Mouse (Mus musculus) lung, postnatal 0 days (tissue): Measurements from ENCODE around the gene Prkab1. TPM values are rescaled to one million over a fixed set of nuclear protein-coding genes. Genes with fewer than 3 reads are reported as not detected.

Experiments used
- ATAC-seq: fragments of 200-750 bp; cut with Nextera tagmentation; 2 replicates; pipeline ENCODE4 v1.8.0; 2017; ENCODE audit warnings: moderate library complexity
- DNase-seq: peaks from one replicate; pipeline ENCODE4 v3.0.0-alpha.2; 2016; ENCODE audit warnings: low spot score
- H3K27ac ChIP-seq: fragments of 300-500 bp; sonication (generic); 2 replicates; pipeline ENCODE4 v1.5.1; 2014; ENCODE audit warnings: antibody characterized with exemption, mild to moderate bottlenecking, low read length, mixed read lengths
- H3K27me3 ChIP-seq: fragments of 300-500 bp; sonication (generic); replicated peaks from 2 replicates; pipeline ENCODE4 v1.6.1; 2014; ENCODE audit warnings: low read length, mixed read lengths; ENCODE audit not compliant: insufficient read depth
- H3K36me3 ChIP-seq: fragments of 300-500 bp; sonication (generic); 2 replicates; pipeline ENCODE4 v1.6.1; 2014; ENCODE audit warnings: low read length, mixed read lengths; ENCODE audit not compliant: insufficient read depth
- H3K4me1 ChIP-seq: fragments of 300-500 bp; sonication (generic); 2 replicates; pipeline ENCODE4 v1.6.1; 2014; ENCODE audit warnings: antibody characterized with exemption, low read depth, low read length, mixed read lengths; ENCODE audit not compliant: insufficient read depth
- H3K4me2 ChIP-seq: fragments of 300-500 bp; sonication (generic); replicated peaks from 2 replicates; pipeline ENCODE4 v1.6.1; 2014; ENCODE audit warnings: low read depth, mild to moderate bottlenecking, low read length, moderate library complexity, mixed read lengths
- H3K4me3 ChIP-seq: fragments of 300-500 bp; sonication (generic); 2 replicates; pipeline ENCODE4 v1.5.1; 2014; ENCODE audit warnings: low read depth, low read length
- H3K9ac ChIP-seq: fragments of 300-500 bp; sonication (generic); replicated peaks from 2 replicates; pipeline ENCODE4 v1.6.1; 2014; ENCODE audit warnings: low read depth, mild to moderate bottlenecking
- H3K9me3 ChIP-seq: fragments of 300-500 bp; sonication (generic); 2 replicates; pipeline ENCODE4 v1.6.1; 2016; ENCODE audit warnings: low read length, mixed read lengths
- CTCF ChIP-seq: IDR thresholded peaks from 2 replicates; pipeline ENCODE4 v1.5.1; 2016; ENCODE audit warnings: antibody characterized with exemption, mild to moderate bottlenecking
- EP300 ChIP-seq: IDR thresholded peaks from 2 replicates; pipeline ENCODE4 v1.6.1; 2016; ENCODE audit warnings: antibody characterized with exemption, mild to moderate bottlenecking, control low read depth
- WGBS: fragments of 180-500 bp; shearing (Covaris S2); extraction: QIAGEN DNeasy Blood & Tissue Kit; methylation state at CpG from one replicate; pipeline ENCODE4 v1.1.7; 2014; 5-methylcytosine and 5-hydroxymethylcytosine counted together
- polyA plus RNA-seq: library from polyadenylated mRNA; unstranded; fragments of >200 nt; fragmentation: Nextera tagmentation; extraction: Ambion mirVana; gene quantifications from 2 replicates; pipeline ENCODE4 v1.2.1, GENCODE M21; 2015

Prkab1 gene
- polyA plus RNA-seq, 1 experiment from 2014 or later, result 80.6 TPM

- Histone ChIP-seq H3K9me3 (no peaks in the 10 kb centered on the region), H3K9ac (no peak overlapping the region), H3K27ac (no peak overlapping the region), H3K36me3 (peaks cover 7% of the 10 kb centered on the region; the same call in 1 of the 2 replicates), H3K4me1 (no peaks in the 10 kb centered on the region), H3K4me3 (no peak overlapping the region), H3K4me2 (no peak overlapping the region), H3K27me3 (no peaks in the 10 kb centered on the region)
- 94% methylated on average over 15 of the region's 15 CpGs for WGBS
- TF ChIP-seq EP300 (no peak), CTCF (no peak)
- ATAC-seq, result no peak
- no peak for DNase-seq
Measured at GRCm38 (mm10) chr5:115994101-115994500, 30.2 kb downstream of the Prkab1 start.

- 97% methylated on average over 11 of the region's 11 CpGs for WGBS
Measured at GRCm38 (mm10) chr5:115991717-115992116, 32.6 kb downstream of the Prkab1 start.

GRCm38 (mm10) chr5:115987284-115987683, 37.0 kb downstream of the Prkab1 start:
- no peaks in the 10 kb centered on the region for H3K9me3 ChIP-seq
- WGBS, result 84% methylated on average over 12 of the region's 12 CpGs
- no peak overlapping the region for H3K9ac ChIP-seq
- H3K4me2 ChIP-seq, result no peak overlapping the region
- no peaks in the 10 kb centered on the region for H3K27me3 ChIP-seq
- peaks cover 7% of the 10 kb centered on the region; the same call in 1 of the 2 replicates for H3K36me3 ChIP-seq
- peaks cover 7% of the 10 kb centered on the region; the same call in 1 of the 2 replicates for H3K4me1 ChIP-seq
- no peak overlapping the region for H3K4me3 ChIP-seq
- DNase-seq, result no peak
- no peak for ATAC-seq
- H3K27ac ChIP-seq, result no peak overlapping the region
- TF ChIP-seq CTCF (no peak), EP300 (no peak)

More at GRCm38 (mm10) chr5:115991717-115992116, 32.6 kb downstream of the Prkab1 start:
- Histone ChIP-seq H3K27me3 (no peaks in the 10 kb centered on the region), H3K27ac (no peak overlapping the region), H3K9me3 (no peaks in the 10 kb centered on the region), H3K4me1 (no peaks in the 10 kb centered on the region), H3K9ac (no peak overlapping the region), H3K4me3 (no peak overlapping the region), H3K36me3 (peaks cover 7% of the 10 kb centered on the region; the same call in 1 of the 2 replicates), H3K4me2 (no peak overlapping the region)
- DNase-seq (no peak), ATAC-seq (no peak)
- no peak for TF ChIP-seq CTCF

DNA sequence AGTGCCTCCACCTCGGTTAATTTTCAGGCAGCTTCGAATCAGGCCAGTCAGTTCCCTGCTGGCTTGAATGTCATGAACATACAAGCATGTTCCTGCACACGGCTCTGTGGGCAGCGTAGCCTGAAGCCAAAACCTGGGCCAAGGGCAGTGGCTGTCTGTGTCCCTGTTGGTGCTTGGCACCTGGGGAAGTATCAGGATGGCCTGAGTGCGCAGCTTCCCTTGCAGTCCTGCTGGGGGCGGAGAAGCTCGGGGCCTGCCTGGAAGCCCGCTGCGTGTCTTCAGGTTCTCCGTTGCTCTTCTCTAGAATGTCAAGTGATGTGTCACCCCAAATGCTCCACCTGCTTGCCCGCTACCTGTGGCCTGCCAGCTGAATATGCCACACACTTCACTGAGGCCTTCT, 39.2 kb downstream of the Prkab1 start:
- peaks cover 7% of the 10 kb centered on the region; the same call in 1 of the 2 replicates for H3K4me1 ChIP-seq

GRCm38 (mm10) chr5:115984392-115984791, 39.9 kb downstream of the Prkab1 start:
- DNase-seq (no peak), ATAC-seq (no peak)
- no peak overlapping the region for H3K27ac ChIP-seq
- no peak overlapping the region for H3K4me2 ChIP-seq
- WGBS, result 92% methylated on average over 6 of the region's 6 CpGs
- H3K9me3 ChIP-seq, result no peaks in the 10 kb centered on the region
- H3K27me3 ChIP-seq, result no peaks in the 10 kb centered on the region
- H3K4me3 ChIP-seq, result no peak overlapping the region
- H3K9ac ChIP-seq, result no peak overlapping the region
- peaks cover 7% of the 10 kb centered on the region; the same call in 1 of the 2 replicates for H3K4me1 ChIP-seq
- TF ChIP-seq EP300, result no peak
- no peak for TF ChIP-seq CTCF
- no peaks in the 10 kb centered on the region for H3K36me3 ChIP-seq

More for the DNA sequence above, 39.2 kb downstream of the Prkab1 start:
- Histone ChIP-seq H3K27me3 (no peaks in the 10 kb centered on the region), H3K36me3 (peaks cover 3% of the 10 kb centered on the region; the same call in 1 of the 2 replicates), H3K9me3 (no peaks in the 10 kb centered on the region), H3K4me2 (no peak overlapping the region), H3K27ac (no peak overlapping the region), H3K4me3 (no peak overlapping the region), H3K9ac (no peak overlapping the region)
- DNase-seq, result no peak
- no peak for ATAC-seq
- 91% methylated on average over 11 of the region's 11 CpGs for WGBS
- TF ChIP-seq CTCF, result no peak

- Histone ChIP-seq H3K27ac (no peak overlapping the region), H3K36me3 (no peaks in the 10 kb centered on the region), H3K4me1 (peaks cover 11% of the 10 kb centered on the region; the same call in 1 of the 2 replicates), H3K9ac (no peak overlapping the region), H3K9me3 (no peaks in the 10 kb centered on the region), H3K27me3 (no peaks in the 10 kb centered on the region), H3K4me3 (no peak overlapping the region), H3K4me2 (no peak overlapping the region)
- DNase-seq (no peak), ATAC-seq (no peak)
- no peak for TF ChIP-seq CTCF
- no peak for TF ChIP-seq EP300
- 55% methylated on average over 7 of the region's 7 CpGs for WGBS
Measured at GRCm38 (mm10) chr5:115982671-115983373, 41.5 kb downstream of the Prkab1 start.
